Mouse (Mus musculus): Measurements from ENCODE around the gene Cdc42ep4. TPM values are rescaled to one million over a fixed set of nuclear protein-coding genes. Genes with fewer than 3 reads are reported as not detected.

The Cdc42ep4 gene
- polyA plus RNA-seq, 2 experiments = 47.3 to 49.6 TPM

GRCm38 (mm10) chr11:113795846-113796245 lies 44.2 kb upstream of the Cdc42ep4 start:
- Histone ChIP-seq H3K4me3 (replicated peaks; ENCODE audit: low read length) (no peak overlapping the region), H3K4me2 (replicated peaks; ENCODE audit: low read depth, low read length, severe bottlenecking) (no peak overlapping the region), H3K36me3 (ENCODE audit: control insufficient read depth, insufficient read depth, low read length) (peaks cover 15% of the 10 kb centered on the region), H3K27me3 (ENCODE audit: control insufficient read depth, insufficient read depth, low read length) (no peaks in the 10 kb centered on the region), H3K9me3 (ENCODE audit: control insufficient read depth, low read length) (no peaks in the 10 kb centered on the region), H3K4me1 (ENCODE audit: control insufficient read depth, insufficient read depth, low read length) (peaks cover 15% of the 10 kb centered on the region), H3K27ac (replicated peaks; ENCODE audit: low read depth, low read length) (no peak overlapping the region), H3K9ac (ENCODE audit: low read depth, low read length, severe bottlenecking) (no peak overlapping the region)
- no peak for DNase-seq (ENCODE audit: low spot score)
- no peak for TF ChIP-seq POLR2A (IDR thresholded peaks at IDR 0.05; ENCODE audit: borderline replicate concordance, extremely low read depth, insufficient read depth, insufficient read length)
- 81% methylated on average over 12 of the region's 12 CpGs for WGBS
- ATAC-seq (ENCODE audit: low FRiP score, low read depth) = no peak

- peak; percentile 48 for DNase-seq (ENCODE audit: low spot score)
- Histone ChIP-seq H3K4me3 (replicated peaks; ENCODE audit: low read length) (no peak overlapping the region), H3K4me2 (replicated peaks; ENCODE audit: low read depth, low read length, severe bottlenecking) (no peak overlapping the region), H3K27ac (replicated peaks; ENCODE audit: low read depth, low read length) (peak overlapping the region; percentile 48; the same call in 1 of the 2 replicates), H3K27me3 (ENCODE audit: control insufficient read depth, insufficient read depth, low read length) (no peaks in the 10 kb centered on the region), H3K4me1 (ENCODE audit: control insufficient read depth, insufficient read depth, low read length) (peaks cover 9% of the 10 kb centered on the region), H3K9ac (ENCODE audit: low read depth, low read length, severe bottlenecking) (no peak overlapping the region), H3K9me3 (ENCODE audit: control insufficient read depth, low read length) (no peaks in the 10 kb centered on the region), H3K36me3 (ENCODE audit: control insufficient read depth, insufficient read depth, low read length) (peaks cover 9% of the 10 kb centered on the region; the same call in 1 of the 2 replicates)
- TF ChIP-seq POLR2A (IDR thresholded peaks at IDR 0.05; ENCODE audit: borderline replicate concordance, extremely low read depth, insufficient read depth, insufficient read length) = no peak
- WGBS = 48% methylated on average over 14 of the region's 16 CpGs
- peak; percentile 59 for ATAC-seq (ENCODE audit: low FRiP score, low read depth)
These were observed 39.9 kb upstream of the Cdc42ep4 start for GRCm38 (mm10) chr11:113791357-113792215.

GRCm38 (mm10) chr11:113789101-113789500 lies 37.4 kb upstream of the Cdc42ep4 start:
- no peaks in the 10 kb centered on the region for H3K27me3 ChIP-seq (ENCODE audit: control insufficient read depth, insufficient read depth, low read length)
- H3K4me3 ChIP-seq (replicated peaks; ENCODE audit: low read length) = no peak overlapping the region
- H3K9ac ChIP-seq (ENCODE audit: low read depth, low read length, severe bottlenecking) = no peak overlapping the region
- no peak for ATAC-seq (ENCODE audit: low FRiP score, low read depth)
- H3K27ac ChIP-seq (replicated peaks; ENCODE audit: low read depth, low read length) = no peak overlapping the region
- WGBS = 13% methylated on average over 1 of the region's 1 CpGs
- peaks cover 29% of the 10 kb centered on the region for H3K4me1 ChIP-seq (ENCODE audit: control insufficient read depth, insufficient read depth, low read length)
- DNase-seq (ENCODE audit: low spot score) = no peak
- H3K9me3 ChIP-seq (ENCODE audit: control insufficient read depth, low read length) = no peaks in the 10 kb centered on the region
- no peak for TF ChIP-seq POLR2A (IDR thresholded peaks at IDR 0.05; ENCODE audit: borderline replicate concordance, extremely low read depth, insufficient read depth, insufficient read length)
- H3K36me3 ChIP-seq (ENCODE audit: control insufficient read depth, insufficient read depth, low read length) = 0 out of 2 replicates have a peak, but pooled peaks cover 6% of the 10 kb centered on the region
- H3K4me2 ChIP-seq (replicated peaks; ENCODE audit: low read depth, low read length, severe bottlenecking) = no peak overlapping the region

DNA sequence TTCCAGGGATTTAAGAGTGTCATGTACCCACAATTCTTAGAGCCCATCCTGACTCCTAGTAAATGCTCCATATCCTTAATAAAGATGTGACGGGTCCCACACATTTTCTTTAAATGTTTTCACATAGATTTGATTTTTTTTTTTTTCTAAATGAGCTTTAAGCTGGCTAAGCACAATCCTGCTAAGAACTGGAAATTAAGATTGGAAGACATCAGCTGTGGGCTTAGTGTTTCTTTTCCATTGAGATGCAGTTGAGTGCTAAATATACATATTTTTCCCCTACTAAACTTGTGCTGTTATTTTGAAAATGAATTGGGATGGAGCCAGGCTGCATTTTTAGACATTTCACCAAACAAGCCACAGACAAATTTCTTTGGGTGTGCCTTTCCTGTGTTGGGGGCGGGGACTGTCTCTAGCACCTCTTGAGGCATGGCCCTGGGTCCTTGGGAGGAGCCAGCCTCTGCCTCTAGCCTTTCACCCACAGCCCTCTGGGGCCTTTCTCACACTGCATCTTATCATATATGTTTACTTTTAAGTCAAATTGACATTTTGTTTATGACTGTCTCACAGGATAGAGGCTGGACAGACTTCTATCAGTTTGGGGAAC lies 36.6 kb upstream of the Cdc42ep4 start:
- peaks cover 29% of the 10 kb centered on the region for H3K4me1 ChIP-seq (ENCODE audit: control insufficient read depth, insufficient read depth, low read length)
- no peak for TF ChIP-seq POLR2A (IDR thresholded peaks at IDR 0.05; ENCODE audit: borderline replicate concordance, extremely low read depth, insufficient read depth, insufficient read length)
- H3K9me3 ChIP-seq (ENCODE audit: control insufficient read depth, low read length) = no peaks in the 10 kb centered on the region
- no peak overlapping the region for H3K27ac ChIP-seq (replicated peaks; ENCODE audit: low read depth, low read length)
- peak; percentile 35 for DNase-seq (ENCODE audit: low spot score)
- 68% methylated on average over 2 of the region's 2 CpGs for WGBS
- 0 out of 2 replicates have a peak, but pooled peaks cover 6% of the 10 kb centered on the region for H3K36me3 ChIP-seq (ENCODE audit: control insufficient read depth, insufficient read depth, low read length)
- no peak overlapping the region for H3K4me3 ChIP-seq (replicated peaks; ENCODE audit: low read length)
- no peaks in the 10 kb centered on the region for H3K27me3 ChIP-seq (ENCODE audit: control insufficient read depth, insufficient read depth, low read length)
- no peak overlapping the region for H3K4me2 ChIP-seq (replicated peaks; ENCODE audit: low read depth, low read length, severe bottlenecking)
- ATAC-seq (ENCODE audit: low FRiP score, low read depth) = no peak
- no peak overlapping the region for H3K9ac ChIP-seq (ENCODE audit: low read depth, low read length, severe bottlenecking)

DNA sequence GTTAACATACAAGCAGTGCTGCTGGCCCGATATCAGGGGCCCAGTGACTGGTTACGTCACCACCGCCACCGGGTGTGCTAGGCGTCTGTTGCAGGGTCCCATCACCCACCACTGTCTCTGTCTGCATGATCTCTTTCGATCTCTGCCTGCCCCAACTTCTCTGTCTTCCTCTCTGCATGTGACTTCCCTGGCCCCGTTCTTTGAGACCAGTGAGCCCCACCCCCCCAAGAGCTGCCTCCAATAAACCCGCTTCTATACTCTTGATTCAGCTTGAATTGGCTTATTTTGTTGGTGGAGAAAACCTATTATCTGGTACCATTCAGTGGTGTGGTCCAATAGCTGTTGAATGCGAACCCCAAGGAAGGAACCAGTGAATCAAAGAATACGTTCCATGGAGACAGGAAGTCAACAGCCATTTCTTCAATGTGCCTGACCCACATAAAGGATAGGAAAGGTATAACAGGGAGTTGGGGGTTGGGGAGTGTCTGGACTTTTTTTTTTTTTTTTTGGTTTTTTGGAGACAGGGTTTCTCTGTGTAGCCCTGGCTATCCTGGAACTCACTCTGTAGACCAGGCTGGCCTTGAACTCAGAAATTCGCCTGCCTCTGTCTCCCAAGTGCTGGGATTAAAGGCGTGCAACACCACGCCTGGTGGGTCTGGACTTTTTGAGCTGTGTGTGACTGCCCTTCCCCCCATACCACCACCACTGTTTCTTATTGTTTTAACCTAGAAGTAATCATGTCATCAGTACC lies 35.9 kb upstream of the Cdc42ep4 start:
- 0 out of 2 replicates have a peak, but pooled peaks cover under 1% of the 10 kb centered on the region for H3K36me3 ChIP-seq (ENCODE audit: control insufficient read depth, insufficient read depth, low read length)
- H3K27ac ChIP-seq (replicated peaks; ENCODE audit: low read depth, low read length) = no peak overlapping the region
- no peak overlapping the region for H3K9ac ChIP-seq (ENCODE audit: low read depth, low read length, severe bottlenecking)
- H3K9me3 ChIP-seq (ENCODE audit: control insufficient read depth, low read length) = no peaks in the 10 kb centered on the region
- no peak for ATAC-seq (ENCODE audit: low FRiP score, low read depth)
- H3K4me1 ChIP-seq (ENCODE audit: control insufficient read depth, insufficient read depth, low read length) = peaks cover 28% of the 10 kb centered on the region
- H3K27me3 ChIP-seq (ENCODE audit: control insufficient read depth, insufficient read depth, low read length) = no peaks in the 10 kb centered on the region
- no peak for DNase-seq (ENCODE audit: low spot score)
- no peak overlapping the region for H3K4me2 ChIP-seq (replicated peaks; ENCODE audit: low read depth, low read length, severe bottlenecking)
- H3K4me3 ChIP-seq (replicated peaks; ENCODE audit: low read length) = no peak overlapping the region
- TF ChIP-seq POLR2A (IDR thresholded peaks at IDR 0.05; ENCODE audit: borderline replicate concordance, extremely low read depth, insufficient read depth, insufficient read length) = no peak
- 83% methylated on average over 13 of the region's 13 CpGs for whole genome bisulfite sequencing

All from limb, embryonic 14.5 days (tissue).